Mouse (Mus musculus): ENCODE measurements at regions not wholly inside any gene's neighbourhood (a gene's known extent, or its start where the extent isn't known, plus 50 kb on each side); places are given as distances from the start of the nearest gene placed in this dataset.
A peak's percentile ranks its signal among the peaks of the same experiment; 100 is the strongest.

DNA sequence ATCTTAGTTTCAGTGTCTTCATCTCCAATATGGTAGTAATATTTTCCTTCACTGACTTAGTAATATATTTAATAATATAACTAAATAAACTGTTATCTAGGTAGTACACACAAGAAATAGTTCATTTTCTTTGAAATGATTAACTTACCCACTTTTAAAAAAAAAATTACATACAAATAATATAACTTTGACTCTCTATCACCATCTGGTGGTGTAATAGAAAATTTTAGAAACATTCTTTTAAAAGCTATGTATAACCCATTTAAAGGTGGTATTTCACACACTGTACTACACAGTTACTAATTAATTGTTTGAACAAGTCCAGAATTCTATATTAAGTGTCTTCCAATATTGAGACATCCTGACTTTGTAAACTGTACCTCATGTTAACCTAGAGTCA is 53.9 kb upstream of the Olfr266 start:
- H3K4me2 ChIP-seq (ENCODE audit: low read depth, low read length), result no peak overlapping the region

DNA sequence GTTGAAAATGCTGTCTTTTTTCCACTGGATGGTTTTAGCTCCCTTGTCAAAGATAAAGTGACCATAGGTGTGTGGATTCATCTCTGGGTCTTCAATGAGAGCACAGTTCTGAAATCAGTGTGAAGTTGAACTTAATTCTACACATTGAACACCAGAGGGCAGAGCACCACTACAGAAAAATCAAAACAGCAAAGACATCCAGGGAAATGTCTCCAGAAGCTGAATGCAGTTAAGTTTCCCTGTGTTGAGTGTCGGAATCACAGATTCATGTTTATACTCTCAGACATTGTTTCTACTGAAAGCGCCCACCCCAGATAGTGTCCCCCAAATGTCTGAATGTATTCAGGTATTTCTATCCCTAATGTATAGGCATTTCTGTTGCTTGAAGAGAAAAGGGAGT is 77.1 kb upstream of the Olfr266 start:
- TF ChIP-seq CTCF (IDR thresholded peaks at IDR 0.05; ENCODE audit: low read depth), result peak; percentile 51
- no peak for TF ChIP-seq EP300 (IDR thresholded peaks at IDR 0.05; ENCODE audit: low read depth)
- Histone ChIP-seq H3K4me3 (ENCODE audit: low read depth, low read length) (no peak overlapping the region), H3K4me2 (ENCODE audit: low read depth, low read length) (no peak overlapping the region), H3K9me3 (replicated peaks; ENCODE audit: control insufficient read depth, low read length) (no peaks in the 10 kb centered on the region), H3K27ac (ENCODE audit: low read depth) (no peak overlapping the region), H3K4me1 (ENCODE audit: control insufficient read depth, insufficient read depth) (no peaks in the 10 kb centered on the region), H3K27me3 (ENCODE audit: control insufficient read depth, insufficient read depth, low read length) (no peaks in the 10 kb centered on the region), H3K36me3 (replicated peaks; ENCODE audit: control insufficient read depth, insufficient read depth, low read length) (no peaks in the 10 kb centered on the region), H3K9ac (replicated peaks; ENCODE audit: low read depth, low read length) (no peak overlapping the region)
- ATAC-seq (ENCODE audit: insufficient read depth, low read depth), result no peak
- DNase-seq (ENCODE audit: low spot score), result peak; percentile 16
- 28% methylated on average over 2 of the region's 2 CpGs for WGBS

More for the DNA sequence above, 53.9 kb upstream of the Olfr266 start:
- DNase-seq (ENCODE audit: low spot score) (peak; percentile 26), ATAC-seq (ENCODE audit: insufficient read depth, low read depth) (no peak)
- Histone ChIP-seq H3K27me3 (ENCODE audit: control insufficient read depth, insufficient read depth, low read length) (no peaks in the 10 kb centered on the region), H3K4me1 (ENCODE audit: control insufficient read depth, insufficient read depth) (no peaks in the 10 kb centered on the region), H3K9me3 (replicated peaks; ENCODE audit: control insufficient read depth, low read length) (no peaks in the 10 kb centered on the region), H3K27ac (ENCODE audit: low read depth) (no peak overlapping the region), H3K9ac (replicated peaks; ENCODE audit: low read depth, low read length) (no peak overlapping the region), H3K4me3 (ENCODE audit: low read depth, low read length) (no peak overlapping the region), H3K36me3 (replicated peaks; ENCODE audit: control insufficient read depth, insufficient read depth, low read length) (no peaks in the 10 kb centered on the region)
- TF ChIP-seq EP300 (IDR thresholded peaks at IDR 0.05; ENCODE audit: low read depth) (no peak), CTCF (IDR thresholded peaks at IDR 0.05; ENCODE audit: low read depth) (peak; percentile 10; the same call in 1 of the 2 replicates)

DNA sequence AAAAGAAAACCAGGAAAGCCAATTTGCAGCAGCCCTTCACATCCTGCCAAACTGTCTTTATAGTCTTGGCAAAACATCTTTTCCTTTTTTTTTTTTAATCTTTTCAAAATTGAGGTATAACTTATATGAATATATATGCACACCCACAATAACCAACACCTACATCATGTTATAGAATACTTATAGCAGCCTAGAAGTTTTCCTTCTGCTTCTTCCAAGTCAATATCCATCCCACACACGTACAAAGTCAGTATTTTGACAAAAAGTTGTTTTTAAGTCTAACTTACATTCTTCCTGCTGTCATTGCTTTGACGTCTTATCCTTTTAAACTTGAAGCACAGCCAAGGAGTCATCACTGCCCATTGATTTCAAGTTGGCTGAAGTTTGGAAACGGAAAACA is 80.6 kb upstream of the Olfr266 start:
- Histone ChIP-seq H3K36me3 (replicated peaks; ENCODE audit: control insufficient read depth, insufficient read depth, low read length) (no peaks in the 10 kb centered on the region), H3K9me3 (replicated peaks; ENCODE audit: control insufficient read depth, low read length) (no peaks in the 10 kb centered on the region), H3K9ac (replicated peaks; ENCODE audit: low read depth, low read length) (no peak overlapping the region), H3K4me2 (ENCODE audit: low read depth, low read length) (no peak overlapping the region), H3K4me1 (ENCODE audit: control insufficient read depth, insufficient read depth) (no peaks in the 10 kb centered on the region), H3K27ac (ENCODE audit: low read depth) (no peak overlapping the region), H3K4me3 (ENCODE audit: low read depth, low read length) (no peak overlapping the region), H3K27me3 (ENCODE audit: control insufficient read depth, insufficient read depth, low read length) (no peaks in the 10 kb centered on the region)
- TF ChIP-seq EP300 (IDR thresholded peaks at IDR 0.05; ENCODE audit: low read depth), result no peak
- TF ChIP-seq CTCF (IDR thresholded peaks at IDR 0.05; ENCODE audit: low read depth), result no peak
- WGBS, result 41% methylated on average over 3 of the region's 3 CpGs
- DNase-seq (ENCODE audit: low spot score) (no peak), ATAC-seq (ENCODE audit: insufficient read depth, low read depth) (no peak)

DNA sequence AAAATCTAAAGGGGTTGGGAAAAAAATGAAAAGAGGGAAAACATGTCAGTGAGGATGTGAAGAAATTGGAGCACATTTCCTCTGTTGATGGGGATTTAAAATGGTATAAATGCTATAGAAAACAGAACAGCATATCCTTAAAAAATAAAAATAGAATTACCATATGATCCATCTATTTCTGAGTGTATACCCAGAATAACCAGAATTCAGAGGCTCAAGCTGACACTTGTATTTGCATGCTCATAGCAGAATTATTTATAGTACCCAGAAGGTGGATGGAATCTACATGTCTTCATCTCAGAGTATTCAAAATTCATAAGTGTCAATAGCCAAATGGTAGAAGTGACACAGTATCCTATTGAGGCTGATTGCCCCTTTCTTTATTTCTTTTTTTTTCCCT is 99.9 kb upstream of the Kcna3 start:
- no peak for ATAC-seq (ENCODE audit: insufficient read depth, low read depth)
- Histone ChIP-seq H3K4me1 (ENCODE audit: control insufficient read depth, insufficient read depth) (no peaks in the 10 kb centered on the region), H3K9ac (replicated peaks; ENCODE audit: low read depth, low read length) (no peak overlapping the region), H3K9me3 (replicated peaks; ENCODE audit: control insufficient read depth, low read length) (peaks cover 6% of the 10 kb centered on the region), H3K36me3 (replicated peaks; ENCODE audit: control insufficient read depth, insufficient read depth, low read length) (no peaks in the 10 kb centered on the region), H3K4me3 (ENCODE audit: low read depth, low read length) (no peak overlapping the region), H3K27me3 (ENCODE audit: control insufficient read depth, insufficient read depth, low read length) (no peaks in the 10 kb centered on the region), H3K4me2 (ENCODE audit: low read depth, low read length) (no peak overlapping the region), H3K27ac (ENCODE audit: low read depth) (no peak overlapping the region)
- TF ChIP-seq CTCF (IDR thresholded peaks at IDR 0.05; ENCODE audit: low read depth) (no peak), EP300 (IDR thresholded peaks at IDR 0.05; ENCODE audit: low read depth) (no peak)
- no peak for DNase-seq (ENCODE audit: low spot score)

DNA sequence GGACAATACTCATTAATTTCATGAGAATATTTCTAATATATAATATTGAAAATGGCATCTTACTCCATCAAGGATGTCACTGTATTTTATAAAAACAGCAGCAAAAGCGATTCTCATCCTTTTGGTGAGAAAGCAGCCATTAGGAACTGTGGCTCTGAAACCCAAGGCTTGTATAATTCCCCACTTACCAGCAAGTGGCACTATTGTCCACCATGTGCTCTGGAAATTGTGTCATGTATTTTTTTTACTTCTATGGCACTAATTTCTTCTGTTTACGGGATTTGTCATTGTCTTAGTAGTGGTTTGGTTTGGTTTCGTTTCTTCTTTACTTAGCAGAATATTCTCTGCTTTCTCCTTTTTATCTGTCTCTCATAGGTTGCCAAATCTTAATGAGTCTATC is 95.9 kb upstream of the Kcna3 start:
- Histone ChIP-seq H3K4me3 (ENCODE audit: low read depth, low read length) (no peak overlapping the region), H3K4me2 (ENCODE audit: low read depth, low read length) (no peak overlapping the region), H3K9me3 (replicated peaks; ENCODE audit: control insufficient read depth, low read length) (no peaks in the 10 kb centered on the region), H3K27me3 (ENCODE audit: control insufficient read depth, insufficient read depth, low read length) (no peaks in the 10 kb centered on the region), H3K36me3 (replicated peaks; ENCODE audit: control insufficient read depth, insufficient read depth, low read length) (no peaks in the 10 kb centered on the region), H3K4me1 (ENCODE audit: control insufficient read depth, insufficient read depth) (no peaks in the 10 kb centered on the region), H3K27ac (ENCODE audit: low read depth) (no peak overlapping the region), H3K9ac (replicated peaks; ENCODE audit: low read depth, low read length) (no peak overlapping the region)
- ATAC-seq (ENCODE audit: insufficient read depth, low read depth), result no peak
- 45% methylated on average over 3 of the region's 3 CpGs for WGBS
- DNase-seq (ENCODE audit: low spot score), result no peak
- TF ChIP-seq EP300 (IDR thresholded peaks at IDR 0.05; ENCODE audit: low read depth) (no peak), CTCF (IDR thresholded peaks at IDR 0.05; ENCODE audit: low read depth) (peak; percentile 27)

DNA sequence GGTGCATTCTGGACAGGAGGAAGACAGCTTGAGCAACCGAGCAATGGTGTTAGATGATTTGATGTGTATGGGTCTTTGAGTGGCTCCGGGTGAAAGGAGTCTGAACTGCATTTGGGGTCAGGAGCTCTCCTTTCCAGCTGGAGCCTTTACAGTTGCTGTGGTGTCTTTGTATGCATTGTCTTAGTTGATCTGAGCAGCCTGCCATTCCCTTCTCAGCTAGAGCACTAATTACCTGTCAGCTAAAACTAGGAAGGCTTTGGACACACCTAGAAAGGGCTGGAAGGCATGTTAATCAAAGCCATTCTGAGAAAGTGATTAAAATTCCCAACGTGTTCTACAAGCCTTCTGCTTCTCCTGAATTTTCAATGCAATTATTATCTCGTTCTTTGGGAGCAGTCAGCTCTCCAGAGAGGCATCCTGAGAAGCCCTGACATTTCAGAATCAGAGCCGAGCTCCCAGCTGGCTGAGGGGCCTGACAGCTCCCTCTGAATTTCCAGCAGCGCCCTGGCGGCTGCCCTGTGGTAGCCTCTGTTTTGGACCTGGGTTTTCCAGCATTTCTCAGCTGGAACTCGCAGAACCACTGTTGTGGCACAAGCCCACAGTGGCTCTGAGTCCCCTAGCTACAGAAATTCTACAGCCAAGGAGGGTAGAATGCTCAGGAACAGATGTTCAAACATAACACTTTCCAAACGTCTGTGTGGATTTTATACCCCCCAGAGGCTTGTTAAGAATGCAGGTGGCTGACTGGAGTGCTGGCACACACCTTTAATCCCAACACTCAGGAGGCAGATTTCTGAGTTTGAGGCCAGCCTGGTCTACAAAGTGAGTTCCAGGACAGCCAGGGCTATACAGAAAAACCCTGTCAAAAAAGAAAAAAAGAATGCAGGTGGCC is 80.2 kb upstream of the Kcna3 start:
- Histone ChIP-seq H3K4me3 (ENCODE audit: low read depth, low read length) (no peak overlapping the region), H3K9me3 (replicated peaks; ENCODE audit: control insufficient read depth, low read length) (no peaks in the 10 kb centered on the region), H3K4me1 (ENCODE audit: control insufficient read depth, insufficient read depth) (no peaks in the 10 kb centered on the region), H3K27me3 (ENCODE audit: control insufficient read depth, insufficient read depth, low read length) (no peaks in the 10 kb centered on the region), H3K27ac (ENCODE audit: low read depth) (no peak overlapping the region), H3K4me2 (ENCODE audit: low read depth, low read length) (no peak overlapping the region), H3K9ac (replicated peaks; ENCODE audit: low read depth, low read length) (no peak overlapping the region), H3K36me3 (replicated peaks; ENCODE audit: control insufficient read depth, insufficient read depth, low read length) (no peaks in the 10 kb centered on the region)
- ATAC-seq (ENCODE audit: insufficient read depth, low read depth), result no peak
- no peak for DNase-seq (ENCODE audit: low spot score)
- no peak for TF ChIP-seq EP300 (IDR thresholded peaks at IDR 0.05; ENCODE audit: low read depth)
- TF ChIP-seq CTCF (IDR thresholded peaks at IDR 0.05; ENCODE audit: low read depth), result no peak
- WGBS, result 17% methylated on average over 9 of the region's 9 CpGs

Data from heart, postnatal 0 days (tissue).